8 mouse cellular contexts compared by ENCODE assay signal in genomic region chr19:37018931-37019330, GRCm38 (mm10).
A peak's percentile ranks its signal among the peaks of the same experiment; 100 is the strongest.
DNase-seq lines count a peak whose midpoint lies in the region; ATAC-seq lines count a peak whose summit lies in the region.

No protein-coding gene starts in this region.

- peaks cover 5% of the 10 kb centered on the region; the same call in 1 of the 2 replicates for H3K9me3 ChIP-seq in kidney, embryonic 14.5 days (ENCODE audit: control insufficient read depth, low read length)
- H3K9me3 ChIP-seq in embryonic facial prominence, embryonic 12.5 days: peaks cover 8% of the 10 kb centered on the region; the same call in 1 of the 2 replicates
- peaks cover 9% of the 10 kb centered on the region; the same call in 1 of the 2 replicates for H3K9me3 ChIP-seq in intestine, embryonic 14.5 days (ENCODE audit: control insufficient read depth, low read length)
- peaks cover 6% of the 10 kb centered on the region; the same call in 1 of the 2 replicates for H3K9me3 ChIP-seq in midbrain, embryonic 15.5 days

- no peak for ATAC-seq in kidney, embryonic 14.5 days (ENCODE audit: low FRiP score, low TSS enrichment)
- ATAC-seq in embryonic facial prominence, embryonic 12.5 days (ENCODE audit: insufficient number of reproducible peaks, insufficient read depth, low FRiP score, low TSS enrichment): no peak
- ATAC-seq in intestine, embryonic 14.5 days (replicated peaks; ENCODE audit: low FRiP score, low TSS enrichment, low read depth): no peak
- 0 out of 2 replicates have a peak, but pooled peaks have one; percentile 3 for ATAC-seq in midbrain, embryonic 15.5 days (replicated peaks)

- no peaks in the 10 kb centered on the region for H3K4me1 ChIP-seq in kidney, embryonic 14.5 days (ENCODE audit: control insufficient read depth, insufficient read depth, low read length)
- no peaks in the 10 kb centered on the region for H3K4me1 ChIP-seq in embryonic facial prominence, embryonic 12.5 days
- H3K4me1 ChIP-seq in intestine, embryonic 14.5 days (replicated peaks; ENCODE audit: control insufficient read depth, insufficient read depth, low read length): no peaks in the 10 kb centered on the region
- H3K4me1 ChIP-seq in midbrain, embryonic 15.5 days: peaks cover 6% of the 10 kb centered on the region; the same call in 1 of the 2 replicates

- DNase-seq in kidney, adult 11 months: no peak
- DNase-seq in intestine, embryonic 14.5 days (ENCODE audit: low spot score): no peak
- DNase-seq in MN1 (ENCODE audit: low spot score): no peak
- DNase-seq in frontal cortex, postnatal 14 days (ENCODE audit: low spot score in 2 of 2): no peak
- no peak for DNase-seq in urinary bladder, adult 18-20 months (ENCODE audit: low spot score in 2 of 2)

- H3K9ac ChIP-seq in kidney, embryonic 14.5 days (ENCODE audit: low read depth, low read length): 0 out of 2 replicates have a peak overlapping the region, but pooled peaks have one; percentile 23
- no peak overlapping the region for H3K9ac ChIP-seq in embryonic facial prominence, embryonic 12.5 days
- peak overlapping the region; percentile 18; the same call in 1 of the 2 replicates for H3K9ac ChIP-seq in intestine, embryonic 14.5 days (ENCODE audit: low read length)
- peak overlapping the region; percentile 22; the same call in 1 of the 2 replicates for H3K9ac ChIP-seq in midbrain, embryonic 15.5 days

- WGBS in kidney, embryonic 14.5 days: 49% methylated on average over 5 of the region's 5 CpGs
- WGBS in embryonic facial prominence, embryonic 12.5 days: 41% methylated on average over 5 of the region's 5 CpGs
- 52% methylated on average over 5 of the region's 5 CpGs for WGBS in intestine, embryonic 14.5 days
- 58% methylated on average over 5 of the region's 5 CpGs for WGBS in midbrain, embryonic 15.5 days

- H3K36me3 ChIP-seq in kidney, embryonic 14.5 days (ENCODE audit: control insufficient read depth, insufficient read depth, low read length): no peaks in the 10 kb centered on the region
- peaks cover 5% of the 10 kb centered on the region for H3K36me3 ChIP-seq in embryonic facial prominence, embryonic 12.5 days
- H3K36me3 ChIP-seq in intestine, embryonic 14.5 days (ENCODE audit: control insufficient read depth, insufficient read depth, low read length): 0 out of 2 replicates have a peak, but pooled peaks cover 3% of the 10 kb centered on the region
- 0 out of 2 replicates have a peak, but pooled peaks cover 2% of the 10 kb centered on the region for H3K36me3 ChIP-seq in midbrain, embryonic 15.5 days (replicated peaks)

- H3K4me3 ChIP-seq in kidney, embryonic 14.5 days (ENCODE audit: low read length): peak overlapping the region; percentile 36
- peak overlapping the region; percentile 41 for H3K4me3 ChIP-seq in embryonic facial prominence, embryonic 12.5 days
- H3K4me3 ChIP-seq in intestine, embryonic 14.5 days (ENCODE audit: low read depth, low read length): peak overlapping the region; percentile 42
- peak overlapping the region; percentile 34 for H3K4me3 ChIP-seq in midbrain, embryonic 15.5 days

- H3K27ac ChIP-seq in kidney, embryonic 14.5 days (ENCODE audit: low read depth, low read length): no peak overlapping the region
- no peak overlapping the region for H3K27ac ChIP-seq in embryonic facial prominence, embryonic 12.5 days
- no peak overlapping the region for H3K27ac ChIP-seq in intestine, embryonic 14.5 days (ENCODE audit: low read depth)
- no peak overlapping the region for H3K27ac ChIP-seq in midbrain, embryonic 15.5 days

- peak overlapping the region; percentile 40 for H3K4me2 ChIP-seq in kidney, embryonic 14.5 days (replicated peaks; ENCODE audit: low read depth, low read length)
- peak overlapping the region; percentile 54 for H3K4me2 ChIP-seq in embryonic facial prominence, embryonic 12.5 days (replicated peaks)
- peak overlapping the region; percentile 51 for H3K4me2 ChIP-seq in intestine, embryonic 14.5 days (ENCODE audit: low read length)
- peak overlapping the region; percentile 50 for H3K4me2 ChIP-seq in midbrain, embryonic 15.5 days

- H3K27me3 ChIP-seq in kidney, embryonic 14.5 days (ENCODE audit: control insufficient read depth, insufficient read depth, low read length): no peaks in the 10 kb centered on the region
- H3K27me3 ChIP-seq in embryonic facial prominence, embryonic 12.5 days: no peaks in the 10 kb centered on the region
- H3K27me3 ChIP-seq in intestine, embryonic 14.5 days (replicated peaks; ENCODE audit: control insufficient read depth, insufficient read depth, low read length): no peaks in the 10 kb centered on the region
- no peaks in the 10 kb centered on the region for H3K27me3 ChIP-seq in midbrain, embryonic 15.5 days (replicated peaks)
